Mouse (Mus musculus): ENCODE data around the gene Cpt1a. TPM values are rescaled to one million over a fixed set of nuclear protein-coding genes. Genes with fewer than 3 reads are reported as not detected.

The Cpt1a gene
- total and polyA plus RNA-seq, 2 experiments = 162 to 182 TPM

DNA sequence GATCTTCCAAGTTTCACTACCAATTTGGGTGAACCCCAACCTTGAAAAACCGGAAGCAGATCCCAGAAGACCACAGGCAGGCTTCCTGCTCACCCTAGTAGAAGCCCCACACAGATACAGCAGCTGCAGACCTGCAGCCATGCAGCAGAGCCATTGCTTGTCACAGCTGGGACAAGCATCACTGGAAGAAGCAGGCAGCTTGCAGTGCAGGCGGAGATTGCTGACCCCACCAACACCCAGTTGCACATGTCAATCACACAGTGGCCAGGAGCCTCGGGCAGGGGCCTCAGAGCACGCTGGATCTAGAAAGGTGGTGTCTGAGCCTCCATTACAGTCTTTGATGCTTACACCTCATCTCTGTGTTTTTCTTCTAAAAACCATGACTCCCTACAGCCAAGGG lies 112.0 kb downstream of the Cpt1a start:
- Histone ChIP-seq H3K4me1 (ENCODE audit: control insufficient read depth, insufficient read depth, low read length) (no peaks in the 10 kb centered on the region), H3K4me3 (ENCODE audit: insufficient read depth, low read depth, low read length) (no peak overlapping the region), H3K79me2 (ENCODE audit: control insufficient read depth, insufficient read depth, low read length) (no peaks in the 10 kb centered on the region), H3K9ac (ENCODE audit: low read depth, low read length) (no peak overlapping the region), H3K27me3 (ENCODE audit: control insufficient read depth, insufficient read depth, low read length) (no peaks in the 10 kb centered on the region), H3K27ac (replicated peaks; ENCODE audit: insufficient read depth, low read depth, low read length) (no peak overlapping the region), H3K36me3 (ENCODE audit: control insufficient read depth, insufficient read depth, low read length) (no peaks in the 10 kb centered on the region)
- TF ChIP-seq POLR2A (IDR thresholded peaks at IDR 0.05; ENCODE audit: extremely low read depth, insufficient read depth, low read length) (no peak), CTCF (IDR thresholded peaks at IDR 0.05; ENCODE audit: low read depth, low read length) (no peak)
- DNase-seq (ENCODE audit: extremely low read depth, low read depth, low spot score) = no peak
- 50% methylated on average over 4 of the region's 4 CpGs for WGBS

DNA sequence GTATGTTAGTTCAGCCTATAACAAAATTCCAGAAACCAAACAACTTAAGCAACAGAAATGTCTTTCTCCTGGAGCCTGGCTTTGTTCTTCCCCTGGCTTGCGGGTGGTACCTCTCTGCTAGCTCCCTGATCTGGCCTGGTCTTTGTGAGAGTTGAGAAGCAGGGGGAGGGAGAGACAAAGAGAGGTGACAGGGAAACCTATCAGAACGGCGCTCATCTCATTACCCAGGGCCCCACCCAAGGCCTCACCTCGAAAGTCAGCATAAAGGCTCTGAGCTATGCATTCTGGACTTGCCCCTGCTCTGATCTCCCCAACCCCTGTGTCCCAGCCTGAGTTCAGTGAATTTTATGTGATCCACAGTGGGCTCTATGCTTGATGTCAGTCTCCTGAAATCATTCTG lies 112.5 kb downstream of the Cpt1a start:
- WGBS = 72% methylated on average over 4 of the region's 4 CpGs
- Histone ChIP-seq H3K4me1 (ENCODE audit: control insufficient read depth, insufficient read depth, low read length) (no peaks in the 10 kb centered on the region), H3K36me3 (ENCODE audit: control insufficient read depth, insufficient read depth, low read length) (no peaks in the 10 kb centered on the region), H3K4me3 (ENCODE audit: insufficient read depth, low read depth, low read length) (no peak overlapping the region), H3K27ac (replicated peaks; ENCODE audit: insufficient read depth, low read depth, low read length) (no peak overlapping the region), H3K27me3 (ENCODE audit: control insufficient read depth, insufficient read depth, low read length) (no peaks in the 10 kb centered on the region), H3K9ac (ENCODE audit: low read depth, low read length) (no peak overlapping the region), H3K79me2 (ENCODE audit: control insufficient read depth, insufficient read depth, low read length) (no peaks in the 10 kb centered on the region)
- DNase-seq (ENCODE audit: extremely low read depth, low read depth, low spot score) = no peak
- TF ChIP-seq CTCF (IDR thresholded peaks at IDR 0.05; ENCODE audit: low read depth, low read length) (no peak), POLR2A (IDR thresholded peaks at IDR 0.05; ENCODE audit: extremely low read depth, insufficient read depth, low read length) (no peak)

Other genes with a start within 250 kb of the Cpt1a start
- gene Mrpl21, start 39.4 kb upstream of the Cpt1a start, total RNA-seq (2014; rRNA removed) = 35.2 and 41.1 TPM in 2 replicates
- 45.2 and 46.8 TPM in 2 replicates for gene Mrpl21, start 39.4 kb upstream of the Cpt1a start, polyA plus RNA-seq (2012; rRNA removed)
- 1.7 and 1.8 TPM in 2 replicates for gene Ighmbp2, start 39.3 kb upstream of the Cpt1a start, total RNA-seq (2014; rRNA removed)
- 2.4 and 3.9 TPM in 2 replicates for gene Ighmbp2, start 39.3 kb upstream of the Cpt1a start, polyA plus RNA-seq (2012; rRNA removed)
- gene Tesmin, start 66.5 kb downstream of the Cpt1a start, total RNA-seq (2014; rRNA removed) = 0.46 and 0.54 TPM in 2 replicates
- gene Tesmin, start 66.5 kb downstream of the Cpt1a start, polyA plus RNA-seq (2012; rRNA removed) = 0.31 and 0.33 TPM in 2 replicates
- 0.28 TPM in 1 of 2 replicates, not detected in the other for gene Gal, start 92.2 kb downstream of the Cpt1a start, total RNA-seq (2014; rRNA removed)
- gene Gal, start 92.2 kb downstream of the Cpt1a start, polyA plus RNA-seq (2012; rRNA removed) = not detected in 2 replicates